Mouse (Mus musculus) 3T3-L1 (cell line): Measurements from ENCODE around the gene Sval2.

Experiments
- DNase-seq: peaks from one replicate; pipeline ENCODE4 v3.0.0-alpha.2; 2015; ENCODE audit warnings: low read depth, low spot score

Gene Sval2

DNA sequence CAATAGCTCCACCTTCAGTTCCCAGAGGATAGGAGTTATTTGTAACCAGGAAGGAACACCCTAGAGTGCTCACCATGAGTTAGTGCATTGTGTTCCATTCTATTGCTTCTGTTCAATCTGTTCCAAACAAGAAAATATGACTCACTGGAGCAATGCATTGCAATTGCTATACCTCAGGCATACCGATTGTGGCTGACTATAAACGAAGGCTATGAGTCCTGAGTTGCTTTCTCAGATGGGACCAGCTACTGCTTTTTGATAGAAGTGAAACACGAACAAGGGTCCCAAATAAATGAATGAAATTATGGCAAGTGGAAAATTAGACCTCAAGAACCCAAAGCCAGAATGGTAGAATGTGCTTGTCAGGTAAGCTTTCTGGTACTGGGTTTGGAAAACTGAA lies at the start of gene Sval2:
Sval2 (plus strand) TSS at position 301 of the 400 bp plus-strand sequence.
- no peak for DNase-seq

DNA sequence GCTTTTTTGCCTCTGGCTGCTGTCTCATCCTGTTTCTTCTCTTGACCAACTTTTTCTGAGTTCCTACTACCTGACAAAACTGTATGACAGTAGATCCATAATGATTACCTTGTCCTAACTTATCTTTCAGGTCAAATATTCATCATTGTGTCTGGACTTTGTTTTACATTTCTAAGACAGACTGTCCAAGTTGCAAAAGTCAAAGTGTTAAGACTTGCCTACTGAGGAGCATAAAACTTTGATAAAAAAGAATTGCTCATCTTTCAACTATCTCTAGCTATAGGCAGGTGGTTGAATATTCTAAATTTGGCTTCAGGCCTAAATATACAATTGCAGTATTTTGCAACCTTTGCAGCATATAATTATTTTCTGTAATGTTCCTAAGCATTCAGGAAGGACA lies 28.7 kb upstream of the Sval2 start:
- DNase-seq = no peak

- no peak for DNase-seq
These were observed 23.3 kb upstream of the Sval2 start for GRCm38 (mm10) chr6:41829516-41829915.

- DNase-seq = no peak
These were observed 5.6 kb upstream of the Sval2 start, which contains the start of gene Pip for GRCm38 (mm10) chr6:41847235-41847634. TSS of gene Pip (plus strand) at chr6:41847535.

DNA sequence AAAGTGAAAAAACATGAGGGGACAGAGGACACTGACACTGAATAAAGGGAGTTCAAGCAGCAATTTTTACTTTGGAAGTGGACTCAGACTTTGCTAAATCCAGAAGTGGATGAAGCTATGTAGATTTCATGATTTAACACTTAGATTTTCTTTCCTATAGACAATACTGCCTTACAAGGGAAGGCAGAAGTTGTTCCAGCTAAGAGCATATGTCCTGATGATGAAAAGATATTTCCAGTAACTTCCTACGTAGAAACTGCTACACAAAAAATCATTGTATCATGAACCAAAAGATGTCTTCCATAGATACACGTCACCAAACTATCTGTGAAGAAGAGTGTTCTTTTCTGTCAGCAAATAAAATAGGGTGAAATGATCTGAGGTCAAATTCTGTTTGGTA lies 11.2 kb downstream of the Sval2 start:
- no peak for DNase-seq

DNA sequence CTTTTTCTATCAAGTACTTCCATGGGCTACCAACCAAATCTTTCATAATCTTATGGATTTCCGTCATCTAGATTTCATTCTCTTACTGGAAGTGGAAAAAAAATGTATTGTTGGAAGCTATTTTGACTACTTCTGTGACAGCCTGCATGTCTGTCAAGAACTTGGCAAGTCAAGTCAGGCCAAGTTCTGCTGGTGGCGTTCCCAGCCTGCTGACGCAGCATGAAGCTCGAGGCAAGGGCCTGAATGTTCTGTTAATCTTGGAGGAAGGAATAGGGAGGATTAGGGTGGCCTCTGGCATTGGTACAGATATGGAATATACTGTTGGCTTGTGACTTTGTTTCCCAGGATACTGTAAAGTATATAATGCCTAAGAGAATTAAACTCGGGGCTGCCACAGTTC lies 58.8 kb downstream of the Sval2 start:
- DNase-seq = no peak
